Mouse (Mus musculus) hindbrain, embryonic 10.5 days (tissue): Measurements from ENCODE around the gene Slc25a1. TPM values are rescaled to one million over a fixed set of nuclear protein-coding genes. Genes with fewer than 3 reads are reported as not detected.

Source experiments
- DNase-seq: peaks from one replicate; pipeline ENCODE4 v3.0.0-alpha.2; 2017; ENCODE audit warnings: low spot score
- H3K27ac ChIP-seq: fragments of 300-500 bp; sonication (generic); 2 replicates; pipeline ENCODE4 v1.5.1; 2016; ENCODE audit warnings: mild to moderate bottlenecking, moderate library complexity
- H3K27me3 ChIP-seq: fragments of 300-500 bp; sonication (generic); 2 replicates; pipeline ENCODE4 v1.6.1; 2016; ENCODE audit warnings: mild to moderate bottlenecking; ENCODE audit not compliant: poor library complexity, insufficient read depth, severe bottlenecking
- H3K36me3 ChIP-seq: fragments of 300-500 bp; sonication (generic); 2 replicates; pipeline ENCODE4 v1.6.1; 2016; ENCODE audit warnings: mild to moderate bottlenecking, moderate library complexity
- H3K4me1 ChIP-seq: fragments of 300-500 bp; sonication (generic); replicated peaks from 2 replicates; pipeline ENCODE4 v1.6.1; 2016; ENCODE audit warnings: mild to moderate bottlenecking
- H3K4me3 ChIP-seq: fragments of 300-500 bp; sonication (generic); 2 replicates; pipeline ENCODE4 v1.5.1; 2016; ENCODE audit warnings: mild to moderate bottlenecking, moderate library complexity
- H3K9me3 ChIP-seq: fragments of 300-500 bp; sonication (generic); 2 replicates; pipeline ENCODE4 v1.6.1; 2016; ENCODE audit warnings: mild to moderate bottlenecking, moderate library complexity
- WGBS: fragments of 180-500 bp; shearing (Covaris S2); methylation state at CpG from one replicate; pipeline ENCODE4 v1.1.7; 2016; 5-methylcytosine and 5-hydroxymethylcytosine counted together
- polyA plus RNA-seq: library from polyadenylated mRNA; unstranded; fragments of >200 nt; fragmentation: Nextera tagmentation; extraction: Ambion mirVana; gene quantifications from 2 replicates; pipeline ENCODE4 v1.2.1, GENCODE M21; 2016

Gene Slc25a1
- polyA plus RNA-seq, 1 experiment from 2014 or later, result 149 TPM

- no peak for DNase-seq
- H3K9me3 ChIP-seq, result no peaks in the 10 kb centered on the region
- no peak overlapping the region for H3K27ac ChIP-seq
- peaks cover 6% of the 10 kb centered on the region; the same call in 1 of the 2 replicates for H3K4me1 ChIP-seq
- WGBS, result 68% methylated on average over 3 of the region's 3 CpGs
- no peak overlapping the region for H3K4me3 ChIP-seq
- no peaks in the 10 kb centered on the region for H3K36me3 ChIP-seq
- peaks cover 18% of the 10 kb centered on the region for H3K27me3 ChIP-seq
These were observed 6.5 kb upstream of the Slc25a1 start for GRCm38 (mm10) chr16:17934445-17934910.

- 75% methylated on average over 9 of the region's 9 CpGs for whole genome bisulfite sequencing
These were observed 5.8 kb upstream of the Slc25a1 start for GRCm38 (mm10) chr16:17933594-17934444.

GRCm38 (mm10) chr16:17931906-17932460, 4.0 kb upstream of the Slc25a1 start:
- H3K9me3 ChIP-seq, result no peaks in the 10 kb centered on the region
- H3K27ac ChIP-seq, result no peak overlapping the region
- H3K27me3 ChIP-seq, result peaks cover 4% of the 10 kb centered on the region; the same call in 1 of the 2 replicates
- 81% methylated on average over 5 of the region's 5 CpGs for WGBS
- no peaks in the 10 kb centered on the region for H3K36me3 ChIP-seq
- DNase-seq, result no peak
- H3K4me1 ChIP-seq, result peaks cover 24% of the 10 kb centered on the region
- H3K4me3 ChIP-seq, result no peak overlapping the region

More at GRCm38 (mm10) chr16:17933594-17934444, 5.8 kb upstream of the Slc25a1 start:
- Histone ChIP-seq H3K9me3 (no peaks in the 10 kb centered on the region), H3K27ac (no peak overlapping the region), H3K4me1 (peaks cover 7% of the 10 kb centered on the region), H3K4me3 (no peak overlapping the region), H3K36me3 (no peaks in the 10 kb centered on the region), H3K27me3 (peaks cover 18% of the 10 kb centered on the region)
- DNase-seq, result no peak

GRCm38 (mm10) chr16:17929631-17930030, 1.6 kb upstream of the Slc25a1 start:
- no peak overlapping the region for H3K27ac ChIP-seq
- no peaks in the 10 kb centered on the region for H3K9me3 ChIP-seq
- peaks cover 34% of the 10 kb centered on the region for H3K4me1 ChIP-seq
- 60% methylated on average over 2 of the region's 2 CpGs for WGBS
- no peak for DNase-seq
- no peak overlapping the region for H3K4me3 ChIP-seq
- H3K36me3 ChIP-seq, result peaks cover 21% of the 10 kb centered on the region
- H3K27me3 ChIP-seq, result no peaks in the 10 kb centered on the region; the same call in 1 of the 2 replicates

GRCm38 (mm10) chr16:17929211-17929610, 1.2 kb upstream of the Slc25a1 start:
- H3K27ac ChIP-seq, result peak overlapping the region; percentile 91
- H3K4me3 ChIP-seq, result peak overlapping the region; percentile 94; the same call in 1 of the 2 replicates

GRCm38 (mm10) chr16:17928627-17929104, 647 bp upstream of the Slc25a1 start:
- Histone ChIP-seq H3K4me1 (peaks cover 35% of the 10 kb centered on the region), H3K4me3 (peak overlapping the region; percentile 94), H3K27ac (peak overlapping the region; percentile 91), H3K27me3 (no peaks in the 10 kb centered on the region; the same call in 1 of the 2 replicates), H3K36me3 (peaks cover 25% of the 10 kb centered on the region), H3K9me3 (no peaks in the 10 kb centered on the region)
- under 1% methylated on average over 9 of the region's 9 CpGs for WGBS
- peak; percentile 80 for DNase-seq

More at GRCm38 (mm10) chr16:17929211-17929610, 1.2 kb upstream of the Slc25a1 start:
- no peaks in the 10 kb centered on the region; the same call in 1 of the 2 replicates for H3K27me3 ChIP-seq
- peaks cover 25% of the 10 kb centered on the region for H3K36me3 ChIP-seq
- no peaks in the 10 kb centered on the region for H3K9me3 ChIP-seq
- DNase-seq, result no peak
- peaks cover 35% of the 10 kb centered on the region for H3K4me1 ChIP-seq
- 13% methylated on average over 2 of the region's 2 CpGs for WGBS

GRCm38 (mm10) chr16:17927351-17928082, 502 bp downstream of the Slc25a1 start:
- H3K27ac ChIP-seq, result peak overlapping the region; percentile 91
- peak overlapping the region; percentile 94 for H3K4me3 ChIP-seq
- under 1% methylated on average over 72 of the region's 72 CpGs for WGBS
- no peaks in the 10 kb centered on the region for H3K9me3 ChIP-seq
- no peak for DNase-seq
- H3K4me1 ChIP-seq, result peaks cover 43% of the 10 kb centered on the region
- peaks cover 25% of the 10 kb centered on the region for H3K36me3 ChIP-seq
- no peaks in the 10 kb centered on the region for H3K27me3 ChIP-seq

GRCm38 (mm10) chr16:17922163-17922538, 5.9 kb downstream of the Slc25a1 start:
- Histone ChIP-seq H3K9me3 (no peaks in the 10 kb centered on the region), H3K27ac (peak overlapping the region; percentile 91), H3K4me1 (peaks cover 43% of the 10 kb centered on the region), H3K4me3 (peak overlapping the region; percentile 87), H3K36me3 (peaks cover 25% of the 10 kb centered on the region), H3K27me3 (peaks cover 40% of the 10 kb centered on the region)
- under 1% methylated on average over 14 of the region's 14 CpGs for WGBS
- no peak for DNase-seq

- WGBS, result 3% methylated on average over 47 of the region's 47 CpGs
- Histone ChIP-seq H3K4me3 (peak overlapping the region; percentile 87), H3K4me1 (peaks cover 37% of the 10 kb centered on the region), H3K9me3 (no peaks in the 10 kb centered on the region), H3K27me3 (peaks cover 46% of the 10 kb centered on the region), H3K27ac (peak overlapping the region; percentile 91), H3K36me3 (peaks cover 24% of the 10 kb centered on the region)
- peak; percentile 97 for DNase-seq
These were observed 6.5 kb downstream of the Slc25a1 start for GRCm38 (mm10) chr16:17921325-17922162.

GRCm38 (mm10) chr16:17920586-17920985, 7.4 kb downstream of the Slc25a1 start:
- peak; percentile 37 for DNase-seq
- WGBS, result 9% methylated on average over 20 of the region's 20 CpGs
- peaks cover 55% of the 10 kb centered on the region for H3K27me3 ChIP-seq
- H3K27ac ChIP-seq, result peak overlapping the region; percentile 91
- H3K9me3 ChIP-seq, result no peaks in the 10 kb centered on the region
- peaks cover 14% of the 10 kb centered on the region for H3K36me3 ChIP-seq
- H3K4me3 ChIP-seq, result peak overlapping the region; percentile 87
- peaks cover 33% of the 10 kb centered on the region for H3K4me1 ChIP-seq

GRCm38 (mm10) chr16:17914307-17915249, 13.4 kb downstream of the Slc25a1 start, which contains the start of gene Gsc2:
Gene Gsc2, minus strand, starts transcription at chr16:17915059.
- H3K27ac ChIP-seq, result 0 out of 2 replicates have a peak within 1 kb of the TSS, but pooled peaks have one; percentile 46
- peaks cover 81% of the 10 kb centered on the region for H3K27me3 ChIP-seq
- H3K36me3 ChIP-seq, result no peaks in the 10 kb centered on the region
- peak within 1 kb of the TSS; percentile 52 for H3K4me3 ChIP-seq
- DNase-seq, result peak; percentile 54
- H3K9me3 ChIP-seq, result no peaks in the 10 kb centered on the region
- H3K4me1 ChIP-seq, result peaks cover 24% of the 10 kb centered on the region
- WGBS, result under 1% methylated on average over 106 of the region's 106 CpGs
